Mouse (Mus musculus): Measurements from ENCODE around the gene Bcl11a.

Bcl11a gene

DNA sequence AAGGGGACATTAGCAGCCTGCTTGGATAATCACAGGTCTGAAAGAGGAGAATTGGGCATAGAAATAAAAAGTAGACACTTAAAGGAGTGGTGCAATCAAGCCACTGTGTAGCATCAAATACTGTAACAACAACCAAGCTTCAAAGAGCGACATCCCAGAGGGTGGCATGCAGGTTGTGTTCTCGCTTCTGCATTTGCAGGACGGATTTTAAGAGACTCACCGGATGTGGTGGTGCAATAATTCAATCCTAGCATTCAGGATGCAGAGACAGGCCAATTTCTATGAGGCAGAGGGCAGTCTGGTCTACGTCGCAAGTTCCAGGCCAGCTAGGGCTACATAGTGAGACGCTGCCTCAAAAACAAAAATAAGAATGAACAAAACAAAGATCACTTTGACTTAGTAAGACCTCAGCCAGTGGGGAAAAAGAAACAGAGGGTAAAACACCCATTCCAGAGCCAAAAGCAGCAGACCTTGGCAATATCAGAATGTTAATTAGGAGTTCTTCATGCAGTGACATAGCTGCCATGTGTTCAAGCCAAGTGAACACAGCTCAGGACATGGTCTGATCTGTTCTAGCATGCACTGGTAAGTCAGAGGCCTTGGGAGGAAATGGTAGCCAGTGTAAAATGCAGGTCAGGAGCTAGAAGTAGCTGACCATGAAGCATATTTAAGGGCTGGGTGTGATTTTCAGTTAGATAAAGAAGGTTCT is 74.4 kb downstream of the Bcl11a start:
- DNase-seq (ENCODE audit: low spot score in 2 of 2), result no peak

DNA sequence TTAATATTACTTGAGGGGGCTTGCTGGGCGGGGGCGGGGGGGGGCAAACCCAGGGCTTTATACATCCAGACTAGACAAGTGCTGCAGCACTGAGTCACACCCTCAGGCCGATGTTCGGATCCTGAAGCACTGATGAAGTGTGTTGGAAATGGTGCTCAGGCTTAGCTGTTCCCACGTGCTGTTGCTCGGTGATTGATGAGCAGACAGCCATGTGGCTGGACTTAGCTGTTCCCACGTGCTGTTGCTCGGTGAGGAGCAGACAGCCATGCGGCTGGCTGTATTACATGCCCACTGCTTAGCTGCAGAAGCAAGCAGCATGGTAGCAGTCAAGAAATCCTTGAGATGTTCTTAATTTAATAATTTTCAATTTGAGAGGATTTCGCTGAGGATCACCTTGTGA is 75.2 kb downstream of the Bcl11a start:
- DNase-seq (ENCODE audit: low spot score in 2 of 2), result no peak

DNA sequence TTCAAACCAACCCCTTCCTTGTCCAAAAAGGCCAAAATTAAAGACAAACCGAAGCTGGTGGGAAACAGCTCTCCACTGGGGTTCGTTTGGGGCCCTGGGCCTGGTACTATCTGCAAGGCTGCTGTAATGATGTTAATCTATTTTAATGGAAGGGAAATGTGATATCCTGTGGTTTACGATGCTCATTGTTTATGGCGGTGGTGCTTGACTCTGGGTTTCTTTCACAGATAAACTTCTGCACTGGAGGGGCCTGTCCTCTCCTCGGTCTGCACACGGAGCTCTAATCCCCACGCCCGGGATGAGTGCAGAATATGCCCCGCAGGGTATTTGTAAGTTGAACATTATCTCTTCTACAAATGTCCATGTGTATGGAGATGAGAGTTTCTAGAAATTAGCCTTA is 80.2 kb downstream of the Bcl11a start:
- DNase-seq (ENCODE audit: low spot score in 2 of 2), result no peak

DNA sequence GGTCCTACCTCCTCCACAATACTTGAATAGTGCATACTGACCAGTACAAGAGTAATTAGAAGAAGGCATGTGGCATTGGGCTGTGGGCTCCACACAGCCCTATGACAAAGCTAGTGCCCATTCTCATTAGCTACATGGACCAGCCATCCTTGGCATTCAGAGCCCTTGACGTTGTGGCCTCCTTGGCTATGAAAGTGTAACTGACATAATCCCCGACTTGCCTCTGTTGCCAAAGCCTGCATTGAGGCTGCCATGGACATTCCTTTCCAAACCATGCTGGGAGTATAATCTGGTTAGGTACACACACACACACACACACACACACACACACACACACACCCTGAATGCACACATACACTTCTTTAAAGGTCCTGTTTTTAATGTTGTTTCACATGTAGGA is 81.8 kb downstream of the Bcl11a start:
- DNase-seq (ENCODE audit: low spot score in 2 of 2), result no peak

DNA sequence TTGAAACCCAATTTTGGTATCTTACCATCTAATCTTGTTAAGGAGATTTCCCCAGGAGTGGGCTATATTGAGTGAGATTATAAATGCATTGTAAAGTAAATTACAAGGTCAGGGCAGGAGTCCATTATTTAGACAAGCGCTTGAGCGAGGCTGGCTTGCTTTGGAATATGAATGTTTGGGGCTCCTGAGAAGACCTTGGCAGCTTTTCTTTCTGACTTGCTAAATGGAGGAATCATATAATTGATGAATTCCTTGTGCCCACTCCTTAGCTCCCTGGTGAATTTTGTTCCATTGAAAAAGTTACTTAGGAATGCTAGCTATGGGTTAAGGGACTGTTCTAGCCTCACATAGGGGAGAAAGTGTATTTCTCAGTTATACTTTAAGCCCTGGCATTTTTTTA is 83.6 kb downstream of the Bcl11a start:
- DNase-seq (ENCODE audit: low spot score in 2 of 2), result no peak

DNA sequence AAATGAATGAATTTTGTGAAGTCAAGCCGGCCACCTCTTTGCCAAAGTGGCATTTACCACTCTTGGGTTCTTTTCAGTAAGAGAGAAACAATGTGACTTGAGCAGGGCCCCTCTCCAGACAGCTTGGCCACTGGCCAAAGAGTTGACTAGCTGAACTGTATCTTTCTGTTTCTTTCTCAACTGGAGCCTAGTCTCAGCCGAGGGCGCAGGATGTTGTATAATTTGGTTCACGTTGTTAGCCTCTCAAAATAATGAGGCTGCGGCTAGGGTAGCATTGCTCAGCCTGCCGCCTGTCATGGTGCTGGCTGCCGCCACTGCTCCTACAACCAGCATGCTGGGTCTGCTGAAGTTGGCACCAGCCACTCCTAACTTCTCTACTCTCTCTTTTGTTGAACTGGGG is 84.2 kb downstream of the Bcl11a start:
- DNase-seq (ENCODE audit: low spot score in 2 of 2), result no peak

DNA sequence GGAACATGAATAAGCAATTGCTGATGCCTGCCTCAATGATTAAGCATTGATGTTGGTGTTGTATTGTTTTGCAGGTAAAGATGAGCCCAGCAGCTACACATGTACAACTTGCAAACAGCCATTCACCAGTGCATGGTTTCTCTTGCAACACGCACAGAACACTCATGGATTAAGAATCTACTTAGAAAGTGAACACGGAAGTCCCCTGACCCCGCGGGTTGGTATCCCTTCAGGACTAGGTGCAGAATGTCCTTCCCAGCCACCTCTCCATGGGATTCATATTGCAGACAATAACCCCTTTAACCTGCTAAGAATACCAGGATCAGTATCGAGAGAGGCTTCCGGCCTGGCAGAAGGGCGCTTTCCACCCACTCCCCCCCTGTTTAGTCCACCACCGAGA is 85.2 kb downstream of the Bcl11a start:
- no peak for DNase-seq (ENCODE audit: low spot score in 2 of 2)

DNA sequence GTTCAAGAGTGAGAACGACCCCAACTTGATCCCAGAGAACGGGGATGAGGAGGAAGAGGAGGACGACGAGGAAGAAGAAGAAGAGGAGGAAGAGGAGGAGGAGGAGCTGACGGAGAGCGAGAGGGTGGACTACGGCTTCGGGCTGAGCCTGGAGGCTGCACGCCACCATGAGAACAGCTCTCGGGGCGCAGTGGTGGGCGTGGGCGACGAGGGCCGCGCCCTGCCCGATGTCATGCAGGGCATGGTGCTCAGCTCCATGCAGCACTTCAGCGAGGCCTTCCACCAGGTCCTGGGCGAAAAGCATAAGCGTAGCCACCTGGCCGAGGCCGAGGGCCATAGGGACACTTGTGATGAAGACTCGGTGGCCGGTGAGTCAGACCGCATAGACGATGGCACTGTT is 86.2 kb downstream of the Bcl11a start:
- DNase-seq (ENCODE audit: low spot score in 2 of 2), result no peak

DNA sequence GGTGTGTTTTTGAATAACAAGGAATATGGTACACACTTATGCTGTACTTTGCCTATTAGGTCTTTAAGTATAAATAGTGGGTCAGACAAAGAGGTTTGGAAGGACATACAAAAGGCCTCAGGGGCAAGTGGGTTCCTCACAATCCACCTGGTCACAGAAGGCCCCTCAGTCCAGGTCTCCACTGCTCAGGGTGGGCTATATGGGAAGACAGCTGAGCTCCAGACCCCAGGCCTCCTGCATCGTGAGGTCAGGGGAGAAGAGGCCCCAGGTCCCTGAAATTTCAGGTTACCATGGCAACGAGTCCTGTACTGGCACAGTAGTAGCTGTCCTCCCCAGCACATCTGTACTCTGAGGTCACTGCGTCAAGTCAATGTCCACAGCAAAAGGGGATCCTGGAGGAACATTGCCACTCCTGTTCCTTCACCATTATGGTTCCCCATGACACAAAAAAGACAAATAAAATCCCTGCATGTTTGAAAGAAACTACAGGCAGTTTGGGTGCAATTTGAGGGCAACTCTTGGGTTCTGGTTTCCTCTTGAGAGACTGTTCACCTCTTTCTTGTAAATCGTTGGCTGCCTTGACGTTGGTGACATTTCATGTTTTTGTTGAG is 93.9 kb downstream of the Bcl11a start:
- no peak for DNase-seq (ENCODE audit: low spot score in 2 of 2)

DNA sequence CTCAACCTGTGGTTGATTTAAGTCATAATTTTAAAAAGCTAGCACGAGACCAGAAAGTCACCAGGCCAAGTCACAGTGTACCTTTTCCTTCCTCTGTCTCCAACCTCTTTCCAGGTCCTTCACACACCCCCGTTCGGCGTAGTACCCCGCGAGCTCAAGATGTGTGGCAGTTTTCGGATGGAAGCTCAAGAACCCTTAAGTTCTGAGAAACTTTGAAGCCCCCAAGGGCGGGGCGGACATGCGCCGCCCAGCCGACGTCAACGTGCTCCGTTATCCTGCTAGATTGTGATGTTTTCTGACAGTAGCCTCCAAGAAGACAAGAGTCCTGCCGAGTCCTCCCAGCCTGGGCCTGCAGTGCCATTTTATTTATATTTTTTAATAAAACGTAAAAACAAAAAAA is 94.7 kb downstream of the Bcl11a start:
- no peak for DNase-seq (ENCODE audit: low spot score in 2 of 2)

DNA sequence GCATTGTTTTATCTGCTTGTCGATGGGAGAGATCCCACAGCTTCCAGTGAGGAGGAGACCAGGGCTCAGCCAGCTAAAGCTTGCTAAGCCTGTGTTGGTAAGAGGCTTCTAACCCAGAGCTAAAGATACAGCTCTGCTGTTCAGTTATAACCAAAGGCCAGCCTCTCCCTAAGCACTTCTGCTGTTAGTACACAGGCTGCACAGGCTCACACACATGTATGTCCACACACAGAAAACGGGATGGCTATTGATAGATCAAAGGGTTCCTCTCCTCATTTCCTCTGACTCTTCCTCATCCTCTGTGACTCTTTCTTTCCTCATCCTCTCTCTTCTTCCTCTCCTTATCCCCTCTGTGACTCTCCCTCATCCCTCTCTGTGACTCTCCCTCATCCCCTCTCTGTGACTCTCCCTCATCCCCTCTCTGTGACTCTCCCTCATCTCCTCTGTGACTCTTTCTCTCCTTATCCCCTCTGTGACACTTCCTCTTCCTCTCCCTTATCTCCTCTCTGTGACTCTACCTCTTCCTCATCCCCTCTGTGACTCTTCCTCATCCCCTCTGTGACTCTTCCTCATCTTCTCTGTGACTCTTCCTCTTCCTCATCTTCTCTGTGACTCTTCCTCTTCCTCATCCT is 96.4 kb downstream of the Bcl11a start:
- DNase-seq (ENCODE audit: low spot score in 2 of 2), result no peak

DNA sequence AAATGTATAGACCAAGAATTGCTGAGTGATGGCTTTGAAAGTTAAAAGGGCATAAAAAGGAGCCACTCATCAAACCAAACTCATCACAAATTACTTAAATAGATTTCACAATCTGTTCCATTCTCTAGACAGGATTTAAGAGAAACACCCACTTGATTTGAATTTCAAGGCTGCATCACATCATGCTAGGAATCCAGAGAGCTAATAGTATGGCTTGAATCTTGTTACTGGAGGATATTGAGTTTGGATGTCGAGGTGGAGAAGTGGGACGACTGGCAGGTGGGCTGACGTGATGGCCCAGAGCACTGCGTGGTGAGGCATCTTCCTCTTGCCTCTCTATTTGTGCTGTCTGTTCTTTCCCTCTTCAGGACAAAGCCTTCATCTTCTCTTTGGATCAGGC is 99.6 kb downstream of the Bcl11a start:
- no peak for DNase-seq (ENCODE audit: low spot score in 2 of 2)

DNA sequence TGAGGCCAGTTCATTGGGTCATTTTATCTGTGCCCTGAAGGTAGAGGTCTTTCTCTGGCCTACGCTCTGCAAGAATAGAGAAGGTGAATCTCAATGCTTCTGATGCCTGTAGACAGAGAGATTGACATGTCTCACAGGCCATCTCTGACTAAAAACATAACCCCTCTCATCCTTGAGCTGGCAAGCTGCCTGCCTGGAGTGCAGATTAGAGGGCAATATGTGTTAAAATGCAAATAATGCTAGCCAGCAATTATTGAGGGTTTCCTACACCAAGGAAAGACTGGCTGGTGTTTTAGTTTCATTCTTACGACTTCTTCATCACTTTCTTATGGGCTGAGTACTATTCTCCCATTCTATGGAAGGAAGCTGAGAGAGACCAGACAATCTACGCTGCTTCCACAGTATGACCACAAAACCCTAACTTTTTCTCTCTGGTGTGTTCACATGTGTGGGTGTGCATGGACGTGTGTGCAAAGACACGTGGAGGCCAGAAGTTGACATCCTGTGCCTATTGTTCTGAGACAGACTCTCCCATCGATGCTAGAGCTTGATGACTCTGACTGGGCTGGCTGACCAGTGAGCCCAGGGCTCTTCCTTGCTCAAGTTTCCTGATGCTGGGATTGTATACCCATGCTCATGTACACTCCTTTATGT is 101.1 kb downstream of the Bcl11a start:
- DNase-seq (ENCODE audit: low spot score in 2 of 2), result no peak

DNA sequence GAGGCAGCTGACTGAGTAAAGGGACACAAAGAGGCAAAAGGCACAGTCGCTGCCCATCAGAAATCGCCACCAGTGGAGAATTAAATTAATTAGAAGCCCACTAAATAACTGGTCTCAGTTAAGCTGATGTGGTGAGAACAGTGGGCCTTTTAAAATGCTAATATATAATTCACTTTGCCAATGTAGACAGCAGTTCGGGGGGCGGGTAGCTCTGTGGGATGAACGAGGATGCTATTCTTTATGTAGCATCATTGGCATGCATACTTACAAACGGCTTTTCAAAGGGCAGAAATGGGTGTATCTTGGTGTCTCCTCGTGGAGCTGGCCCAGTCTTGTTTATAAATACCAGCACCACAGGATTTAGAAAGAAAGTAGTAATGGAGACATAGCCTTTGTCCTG is 102.2 kb downstream of the Bcl11a start:
- DNase-seq (ENCODE audit: low spot score in 2 of 2), result no peak

DNA sequence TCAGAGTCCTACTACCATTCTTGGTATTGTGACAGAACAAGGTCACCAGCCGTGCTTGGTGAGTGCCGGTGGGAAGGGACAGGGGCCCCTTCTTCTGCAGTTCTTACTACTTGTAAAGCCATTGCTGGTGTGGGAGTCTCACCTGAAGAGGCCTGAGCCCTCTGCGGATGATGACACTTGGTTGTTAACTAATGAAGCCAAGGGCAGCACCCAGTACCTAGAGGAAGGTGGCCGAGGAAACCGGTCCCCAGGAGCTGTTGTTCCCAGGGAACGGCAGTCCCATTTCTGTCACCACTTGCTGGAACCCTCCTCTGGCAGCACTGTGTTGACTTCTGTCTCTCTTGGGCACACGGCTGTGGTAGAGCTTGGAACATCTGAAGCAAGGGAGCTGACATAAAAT is 105.6 kb downstream of the Bcl11a start:
- no peak for DNase-seq (ENCODE audit: low spot score in 2 of 2)

DNA sequence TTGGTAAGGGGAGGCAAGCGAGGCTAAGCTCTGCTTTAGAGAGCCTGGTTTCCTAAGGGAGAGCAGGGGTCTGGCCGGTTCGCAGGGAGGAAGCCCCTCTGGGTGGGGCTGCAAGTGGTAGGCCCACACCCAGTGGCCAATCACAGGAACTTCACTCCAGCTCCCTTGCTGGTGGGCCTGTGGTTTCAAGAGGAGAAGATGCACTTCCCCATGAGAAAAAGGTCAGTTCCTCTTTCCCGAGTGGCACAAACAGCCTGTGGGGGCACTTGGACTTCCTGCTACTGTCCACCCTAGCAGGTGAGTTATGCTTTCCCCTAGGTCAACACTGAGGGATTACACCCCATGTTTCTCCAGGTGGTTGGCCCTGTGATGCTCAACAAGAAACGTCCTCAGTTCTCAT is 107.1 kb downstream of the Bcl11a start:
- DNase-seq (ENCODE audit: low spot score in 2 of 2), result no peak

DNA sequence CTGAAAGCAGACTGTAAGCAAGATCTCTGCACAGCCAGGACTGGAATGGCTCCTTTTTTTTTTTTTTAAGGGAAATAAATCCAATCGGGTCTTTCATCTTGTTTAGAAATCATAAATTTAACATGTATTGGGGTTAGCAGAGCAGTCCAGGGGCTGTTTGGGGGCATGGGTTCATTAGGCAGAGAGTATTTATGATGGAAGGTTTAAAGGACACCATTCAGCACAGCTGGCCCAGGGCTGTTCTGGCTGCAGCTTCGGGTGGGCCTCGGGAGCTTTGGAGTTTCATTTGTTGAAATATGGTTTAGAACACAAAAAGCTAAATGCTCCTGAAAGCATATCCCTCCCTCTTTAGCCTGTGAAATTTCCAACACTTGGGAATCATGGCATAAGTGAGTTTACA is 112.6 kb downstream of the Bcl11a start:
- DNase-seq (ENCODE audit: low spot score in 2 of 2), result no peak

DNA sequence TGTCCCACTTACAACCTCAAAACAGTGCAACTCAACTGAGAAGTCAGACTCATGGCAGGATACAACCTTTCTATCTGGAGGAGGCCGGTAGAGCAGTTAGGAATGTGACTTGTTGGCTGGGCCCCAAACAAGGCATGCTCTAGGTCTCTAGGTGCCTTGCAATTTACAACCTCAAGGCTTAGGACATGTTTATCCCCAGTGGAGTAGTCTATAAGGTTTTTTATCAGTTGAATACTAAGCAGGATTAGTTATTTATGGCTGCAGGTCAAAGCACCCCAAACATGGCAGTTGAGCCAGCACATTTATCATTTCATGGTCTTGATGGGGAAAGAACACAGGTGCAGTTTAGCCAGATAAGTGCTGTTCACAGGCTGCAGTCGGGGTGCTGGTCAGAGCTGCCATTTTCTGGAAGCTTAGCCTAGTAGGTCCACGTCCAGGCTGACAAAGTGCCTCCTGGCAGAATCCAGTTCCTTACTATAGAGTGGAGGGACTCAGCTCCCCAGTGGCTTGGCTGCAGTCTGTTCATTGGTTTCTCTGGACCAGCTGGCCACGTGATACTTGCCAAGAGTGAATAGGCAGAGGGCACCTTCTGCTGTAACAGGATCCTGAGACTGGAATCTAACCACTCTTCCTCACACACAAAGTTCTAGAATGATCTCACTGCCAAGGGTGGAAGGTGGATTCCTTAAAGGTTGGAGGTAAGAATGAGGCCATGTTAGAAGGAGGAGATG is 118.8 kb downstream of the Bcl11a start:
- DNase-seq (ENCODE audit: low spot score in 2 of 2), result no peak

DNA sequence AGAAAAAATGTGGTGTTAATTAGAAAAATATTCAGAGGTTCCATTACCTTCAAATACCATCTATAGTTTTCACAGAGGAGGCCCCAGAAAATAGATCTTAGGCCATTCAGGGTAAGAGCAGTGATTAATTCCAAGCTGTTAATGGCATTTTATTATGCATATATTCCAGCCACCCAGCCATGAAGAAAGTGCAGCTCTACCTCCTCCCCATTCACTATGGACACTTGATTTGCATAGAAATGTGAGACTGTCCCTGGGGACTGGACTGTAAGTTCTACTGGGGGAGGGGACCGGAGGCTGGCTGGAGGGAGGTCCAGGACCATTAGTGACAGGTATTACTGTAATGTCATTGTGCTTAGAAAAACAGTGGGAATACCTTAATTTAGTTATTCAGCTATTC is 119.6 kb downstream of the Bcl11a start:
- DNase-seq (ENCODE audit: low spot score in 2 of 2), result no peak

DNA sequence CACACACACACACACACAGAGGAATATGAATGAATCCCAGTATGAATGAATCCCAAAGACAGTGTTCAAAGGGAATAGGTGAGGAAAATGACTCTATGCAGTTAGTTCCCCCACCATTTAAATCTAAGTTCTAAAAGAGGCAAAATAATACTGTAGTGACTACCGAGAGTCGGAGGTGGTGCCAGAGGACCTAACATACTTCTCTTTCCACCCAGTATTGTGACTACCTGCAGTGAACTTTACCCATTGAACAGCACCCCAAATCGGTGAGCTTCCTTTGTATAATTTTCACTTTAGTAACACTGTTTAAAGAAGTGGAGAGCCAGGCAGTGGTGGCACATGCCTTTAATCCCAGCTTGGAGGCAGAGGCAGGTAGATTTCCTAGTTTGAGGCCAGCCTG is 121.7 kb downstream of the Bcl11a start:
- no peak for DNase-seq (ENCODE audit: low spot score in 2 of 2)

DNA sequence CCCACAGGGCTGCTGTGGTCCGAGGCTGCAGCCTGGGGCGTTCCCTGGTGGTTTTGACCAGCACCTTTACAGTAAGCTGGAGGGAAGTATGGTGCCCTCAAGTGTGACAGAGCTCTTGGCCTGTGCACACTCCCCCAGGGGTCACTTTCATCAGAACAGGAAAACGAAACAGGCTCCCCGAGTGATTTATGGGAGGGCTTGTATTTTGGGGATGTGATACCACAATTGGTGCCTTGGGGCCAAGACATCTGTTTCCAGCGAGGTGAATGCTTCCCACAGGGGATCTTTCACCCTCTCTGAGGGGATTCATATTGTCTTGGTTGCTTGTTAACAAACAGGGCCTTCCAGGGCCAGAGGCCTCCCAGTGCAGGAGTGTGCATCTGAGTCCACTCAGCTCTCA is 122.5 kb downstream of the Bcl11a start:
- no peak for DNase-seq (ENCODE audit: low spot score in 2 of 2)

DNA sequence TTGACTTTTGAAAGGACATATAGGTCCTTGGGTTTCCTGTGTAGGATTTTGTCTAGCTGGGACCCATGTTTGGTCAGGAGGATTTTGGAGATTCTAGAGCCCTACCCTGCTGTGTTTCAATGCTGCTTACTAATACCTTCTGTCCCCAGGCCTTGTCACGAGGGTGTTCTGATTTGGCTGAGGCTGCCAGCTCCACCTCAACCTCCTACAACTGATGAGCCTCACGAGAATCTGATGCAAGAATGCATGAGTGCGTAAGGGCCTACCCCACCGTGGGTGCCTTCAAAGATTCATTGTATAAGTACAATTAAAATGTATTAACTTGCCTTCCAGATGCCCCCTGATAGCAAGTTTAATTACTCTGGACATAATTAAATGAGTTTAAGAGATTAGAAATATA is 123.4 kb downstream of the Bcl11a start:
- DNase-seq (ENCODE audit: low spot score in 2 of 2), result no peak

Measured in urinary bladder, adult 18-20 months (tissue).